Mouse (Mus musculus) embryonic facial prominence, embryonic 14.5 days (tissue): ENCODE results near the gene Ovol1. TPM values are rescaled to one million over a fixed set of nuclear protein-coding genes. Genes with fewer than 3 reads are reported as not detected.

Experiments
- ATAC-seq: fragments of 200-750 bp; cut with Nextera tagmentation; 2 replicates; pipeline ENCODE4 v1.8.0; 2017; ENCODE audit warnings: low read depth, moderate number of reproducible peaks, moderate TSS enrichment
- DNase-seq: peaks from one replicate; pipeline ENCODE4 v3.0.0-alpha.2; 2015; ENCODE audit warnings: low spot score
- H3K27ac ChIP-seq: fragments of 300-500 bp; sonication (generic); replicated peaks from 2 replicates; pipeline ENCODE4 v1.5.1; 2014; ENCODE audit warnings: low read depth, mild to moderate bottlenecking, low read length, moderate library complexity
- H3K27me3 ChIP-seq: fragments of 300-500 bp; sonication (generic); replicated peaks from 2 replicates; pipeline ENCODE4 v1.6.1; 2014; ENCODE audit warnings: low read length; ENCODE audit not compliant: control insufficient read depth, insufficient read depth
- H3K36me3 ChIP-seq: fragments of 300-500 bp; sonication (generic); 2 replicates; pipeline ENCODE4 v1.6.1; 2014; ENCODE audit warnings: low read length, mixed read lengths; ENCODE audit not compliant: control insufficient read depth, insufficient read depth
- H3K4me1 ChIP-seq: fragments of 300-500 bp; sonication (generic); 2 replicates; pipeline ENCODE4 v1.6.1; 2014; ENCODE audit warnings: antibody characterized with exemption, low read length; ENCODE audit not compliant: control insufficient read depth, insufficient read depth
- H3K4me2 ChIP-seq: fragments of 300-500 bp; sonication (generic); 2 replicates; pipeline ENCODE4 v1.6.1; 2014; ENCODE audit warnings: low read depth, mild to moderate bottlenecking, low read length, moderate library complexity, mixed read lengths
- H3K4me3 ChIP-seq: fragments of 300-500 bp; sonication (generic); 2 replicates; pipeline ENCODE4 v1.5.1; 2014; ENCODE audit warnings: low read depth, mild to moderate bottlenecking, low read length
- H3K9ac ChIP-seq: fragments of 300-500 bp; sonication (generic); 2 replicates; pipeline ENCODE4 v1.6.1; 2014; ENCODE audit warnings: low read depth, mild to moderate bottlenecking, low read length, moderate library complexity, mixed read lengths
- H3K9me3 ChIP-seq: fragments of 300-500 bp; sonication (generic); 2 replicates; pipeline ENCODE4 v1.6.1; 2016; ENCODE audit warnings: low read length; ENCODE audit not compliant: control insufficient read depth
- WGBS: fragments of 180-500 bp; shearing (Covaris S2); extraction: QIAGEN DNeasy Blood & Tissue Kit; methylation state at CpG from one replicate; pipeline ENCODE4 v1.1.7; 2014; 5-methylcytosine and 5-hydroxymethylcytosine counted together
- polyA plus RNA-seq: library from polyadenylated mRNA; unstranded; fragments of >200 nt; fragmentation: Nextera tagmentation; extraction: Ambion mirVana; gene quantifications from 2 replicates; pipeline ENCODE4 v1.2.1, GENCODE M21; 2014

The Ovol1 gene
- polyA plus RNA-seq, 1 experiment from 2014 or later: 6.1 TPM

DNA sequence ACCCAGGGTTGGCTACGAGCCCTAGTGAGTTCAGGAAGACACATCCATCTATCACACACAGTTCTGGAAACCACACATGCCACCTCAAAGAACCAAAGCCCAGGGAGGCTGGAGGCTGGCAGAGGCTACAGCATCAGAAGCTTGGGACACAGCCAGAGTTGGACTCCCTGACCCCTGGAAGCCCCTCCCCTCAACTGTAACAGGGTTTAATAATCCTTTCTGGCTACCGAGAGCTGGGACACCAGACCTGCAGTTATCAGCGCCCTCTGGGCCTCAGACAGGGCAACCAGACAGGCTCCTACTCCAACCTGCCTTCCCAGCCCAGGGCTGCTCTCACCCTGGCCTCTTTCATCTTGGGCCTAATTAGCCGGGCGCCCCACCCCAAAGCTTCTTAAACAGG, 5.9 kb upstream of the Ovol1 start:
- Histone ChIP-seq H3K36me3 (0 out of 2 replicates have a peak, but pooled peaks cover 14% of the 10 kb centered on the region), H3K4me1 (peaks cover 10% of the 10 kb centered on the region; the same call in 1 of the 2 replicates), H3K27ac (no peak overlapping the region), H3K27me3 (peaks cover 30% of the 10 kb centered on the region), H3K9ac (no peak overlapping the region), H3K9me3 (no peaks in the 10 kb centered on the region), H3K4me2 (no peak overlapping the region), H3K4me3 (no peak overlapping the region)
- DNase-seq (no peak), ATAC-seq (no peak)
- 77% methylated on average over 4 of the region's 5 CpGs for WGBS

DNA sequence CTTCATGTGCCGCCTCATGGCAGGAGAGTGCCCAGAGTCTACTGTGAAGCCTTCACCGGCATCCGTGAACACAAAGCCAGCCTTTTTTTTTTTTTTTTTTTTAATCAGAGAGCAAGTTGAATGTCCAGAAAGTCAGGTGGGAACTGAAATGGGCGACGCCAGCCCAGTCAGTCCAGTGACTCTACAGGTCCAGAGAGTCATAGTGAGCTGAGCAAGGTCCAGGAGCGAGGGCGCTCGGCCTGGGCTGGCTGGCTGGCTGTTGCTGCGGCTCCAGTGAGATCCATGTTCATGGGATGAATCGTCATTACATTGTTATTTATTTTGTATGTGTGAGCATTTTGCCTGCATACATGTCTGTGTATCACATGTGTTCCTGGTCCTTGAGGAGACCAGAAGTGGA, 2.3 kb upstream of the Ovol1 start:
- H3K27me3 ChIP-seq: peaks cover 66% of the 10 kb centered on the region
- peaks cover 13% of the 10 kb centered on the region; the same call in 1 of the 2 replicates for H3K4me1 ChIP-seq
- WGBS: 85% methylated on average over 10 of the region's 10 CpGs
- no peak overlapping the region for H3K4me3 ChIP-seq
- no peak overlapping the region for H3K4me2 ChIP-seq
- no peaks in the 10 kb centered on the region for H3K9me3 ChIP-seq
- no peak for DNase-seq
- no peak for ATAC-seq
- no peak overlapping the region for H3K27ac ChIP-seq
- no peak overlapping the region for H3K9ac ChIP-seq
- H3K36me3 ChIP-seq: no peaks in the 10 kb centered on the region

DNA sequence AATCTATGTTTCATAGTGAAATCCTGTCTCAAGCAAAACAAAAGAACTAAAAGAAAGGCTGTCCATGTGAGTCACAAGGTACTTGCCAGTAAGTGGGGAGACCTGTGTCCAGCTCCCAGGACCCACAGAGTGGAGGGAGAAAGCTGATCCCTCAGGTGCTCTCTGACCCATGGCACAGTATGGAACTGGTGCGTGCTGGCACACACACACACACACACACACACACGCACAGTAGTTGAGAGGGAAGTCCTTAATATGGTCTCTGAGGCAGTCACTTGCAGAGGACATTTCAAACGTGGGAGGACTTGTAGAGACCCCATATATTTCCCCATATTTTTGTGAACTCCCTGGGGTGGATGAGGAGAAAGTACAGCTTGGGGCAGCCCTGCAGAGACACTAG, 1.4 kb upstream of the Ovol1 start:
- Histone ChIP-seq H3K9ac (no peak overlapping the region), H3K4me1 (peaks cover 9% of the 10 kb centered on the region; the same call in 1 of the 2 replicates), H3K4me3 (no peak overlapping the region), H3K27me3 (peaks cover 75% of the 10 kb centered on the region), H3K36me3 (no peaks in the 10 kb centered on the region), H3K27ac (no peak overlapping the region), H3K9me3 (no peaks in the 10 kb centered on the region), H3K4me2 (no peak overlapping the region)
- ATAC-seq: no peak
- DNase-seq: no peak
- 48% methylated on average over 3 of the region's 3 CpGs for WGBS

DNA sequence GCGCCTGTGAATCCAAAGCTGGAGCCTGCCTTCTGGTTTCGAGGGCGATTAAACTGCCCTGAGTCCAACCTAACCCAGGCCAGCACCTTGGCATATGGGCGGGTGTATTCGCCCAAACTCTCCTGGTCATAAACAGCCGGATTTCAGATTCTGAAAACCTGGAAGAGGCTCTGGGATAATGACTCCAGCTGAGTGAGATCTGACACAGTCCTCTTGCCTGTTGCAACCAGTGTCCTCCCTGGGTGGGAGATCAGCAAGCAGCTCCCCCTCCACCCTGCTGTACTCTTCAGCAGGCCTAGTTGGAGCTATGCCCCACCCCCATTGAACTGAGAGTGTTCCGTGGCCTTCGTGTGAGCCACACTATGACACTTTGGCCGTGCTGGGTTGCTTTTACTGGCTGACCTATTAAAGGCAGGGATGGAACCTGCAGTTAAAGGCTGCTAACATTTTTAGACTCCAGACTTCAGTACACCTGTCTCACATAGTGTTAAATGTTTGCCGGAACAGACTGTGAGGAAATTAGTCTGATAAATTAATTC, 875 bp upstream of the Ovol1 start:
- Histone ChIP-seq H3K9me3 (no peaks in the 10 kb centered on the region), H3K27ac (no peak overlapping the region; the same call in 1 of the 2 replicates), H3K4me3 (peak overlapping the region; percentile 44), H3K27me3 (peaks cover 76% of the 10 kb centered on the region), H3K9ac (peak overlapping the region; percentile 52; the same call in 1 of the 2 replicates), H3K4me1 (peaks cover 9% of the 10 kb centered on the region; the same call in 1 of the 2 replicates), H3K4me2 (peak overlapping the region; percentile 66), H3K36me3 (no peaks in the 10 kb centered on the region)
- DNase-seq (no peak), ATAC-seq (no peak)
- WGBS: 11% methylated on average over 8 of the region's 10 CpGs

DNA sequence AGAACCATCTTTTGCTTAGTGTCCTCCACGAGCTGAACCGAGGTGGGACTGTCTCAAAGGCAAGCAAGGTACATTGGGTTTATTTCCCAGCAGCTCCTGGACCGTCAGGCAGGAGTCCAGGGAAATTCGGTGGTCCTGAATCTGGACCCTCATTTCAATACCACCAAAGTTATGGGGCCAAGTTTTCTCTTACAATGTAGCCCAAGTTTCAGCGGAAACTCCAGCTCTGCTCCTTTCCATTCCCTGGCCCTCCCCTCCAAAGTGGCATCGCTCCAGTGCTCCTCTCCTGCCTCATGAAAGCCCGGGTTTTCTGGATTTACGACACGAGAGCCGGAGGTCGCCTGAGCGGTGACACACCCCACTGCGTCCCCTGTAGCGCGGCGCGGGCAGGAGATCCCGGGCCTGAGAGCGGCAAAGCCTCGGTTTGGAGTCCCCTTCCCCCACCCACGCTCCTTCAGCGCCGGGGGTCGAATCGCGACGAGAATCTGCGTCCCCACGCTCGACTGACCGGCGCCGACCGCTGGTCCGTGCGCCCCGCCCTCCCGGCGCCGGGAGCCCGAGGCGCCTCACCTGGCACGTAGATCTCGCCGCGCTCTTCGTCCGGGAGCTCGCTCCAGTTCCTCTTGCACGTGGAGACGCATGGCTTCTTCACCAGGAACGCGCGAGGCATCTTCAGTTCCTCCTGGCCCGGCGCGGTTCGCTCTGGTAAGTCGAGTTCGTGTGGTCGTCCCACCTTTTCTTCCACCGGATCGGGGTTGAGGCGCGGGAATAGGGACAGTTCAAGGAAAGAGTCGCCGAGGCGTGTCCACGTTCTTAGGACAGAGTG, 602 bp downstream of the Ovol1 start:
- H3K36me3 ChIP-seq: no peaks in the 10 kb centered on the region
- no peaks in the 10 kb centered on the region for H3K9me3 ChIP-seq
- peak overlapping the region; percentile 44 for H3K4me3 ChIP-seq
- H3K9ac ChIP-seq: peak overlapping the region; percentile 52
- H3K4me2 ChIP-seq: peak overlapping the region; percentile 66
- ATAC-seq (no peak), DNase-seq (no peak)
- WGBS: under 1% methylated on average over 49 of the region's 69 CpGs
- no peak overlapping the region for H3K27ac ChIP-seq
- H3K27me3 ChIP-seq: peaks cover 75% of the 10 kb centered on the region
- peaks cover 9% of the 10 kb centered on the region; the same call in 1 of the 2 replicates for H3K4me1 ChIP-seq

DNA sequence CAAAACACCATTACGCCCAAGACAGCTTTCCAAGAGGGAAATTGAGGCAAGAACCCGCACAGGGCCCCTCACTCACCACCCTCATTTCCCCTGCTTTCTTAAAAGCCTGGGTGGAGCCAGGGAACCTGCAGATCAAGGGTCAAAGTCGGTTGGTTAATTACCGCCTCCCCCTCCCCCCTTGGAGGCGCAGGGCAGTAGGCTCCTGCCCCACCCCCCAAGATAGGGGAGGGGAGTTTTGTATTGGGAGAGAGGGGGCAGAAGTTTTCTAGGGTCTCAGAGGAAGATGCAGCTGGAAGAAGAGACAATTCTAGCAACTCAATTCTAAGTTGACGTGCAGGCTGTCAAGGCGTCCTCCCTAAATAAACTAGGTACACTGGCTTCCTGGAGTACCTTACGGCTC, 1.2 kb downstream of the Ovol1 start:
- Histone ChIP-seq H3K36me3 (no peaks in the 10 kb centered on the region), H3K27ac (no peak overlapping the region), H3K4me1 (peaks cover 9% of the 10 kb centered on the region; the same call in 1 of the 2 replicates), H3K27me3 (peaks cover 70% of the 10 kb centered on the region), H3K4me3 (peak overlapping the region; percentile 44), H3K4me2 (peak overlapping the region; percentile 66), H3K9me3 (no peaks in the 10 kb centered on the region), H3K9ac (peak overlapping the region; percentile 52)
- ATAC-seq: no peak
- WGBS: 17% methylated on average over 6 of the region's 8 CpGs
- DNase-seq: no peak

DNA sequence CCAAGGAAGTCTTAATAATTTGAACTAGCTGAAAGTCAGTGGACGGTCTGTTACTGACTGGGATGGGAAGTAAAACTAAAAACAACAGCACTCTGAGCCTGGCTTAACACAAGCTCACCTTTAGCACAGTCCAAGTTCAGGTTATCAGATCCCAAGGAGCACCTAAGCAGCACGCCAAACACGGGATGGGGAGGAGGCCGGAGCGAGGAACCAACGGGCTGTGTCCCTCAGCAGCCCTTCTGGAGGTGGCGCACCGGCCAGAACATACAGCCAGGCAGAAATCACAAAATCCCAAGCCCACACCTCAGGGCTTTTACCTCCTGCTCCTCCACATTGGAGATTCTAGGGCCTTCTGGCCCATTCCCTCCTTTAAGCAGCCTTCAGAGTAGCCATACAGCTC, 1.7 kb downstream of the Ovol1 start:
- H3K36me3 ChIP-seq: no peaks in the 10 kb centered on the region
- no peaks in the 10 kb centered on the region for H3K9me3 ChIP-seq
- no peak overlapping the region for H3K27ac ChIP-seq
- ATAC-seq (no peak), DNase-seq (no peak)
- H3K27me3 ChIP-seq: peaks cover 68% of the 10 kb centered on the region
- peak overlapping the region; percentile 44; the same call in 1 of the 2 replicates for H3K4me3 ChIP-seq
- H3K4me2 ChIP-seq: peak overlapping the region; percentile 66
- no peak overlapping the region for H3K9ac ChIP-seq
- 69% methylated on average over 8 of the region's 8 CpGs for WGBS
- peaks cover 9% of the 10 kb centered on the region; the same call in 1 of the 2 replicates for H3K4me1 ChIP-seq

DNA sequence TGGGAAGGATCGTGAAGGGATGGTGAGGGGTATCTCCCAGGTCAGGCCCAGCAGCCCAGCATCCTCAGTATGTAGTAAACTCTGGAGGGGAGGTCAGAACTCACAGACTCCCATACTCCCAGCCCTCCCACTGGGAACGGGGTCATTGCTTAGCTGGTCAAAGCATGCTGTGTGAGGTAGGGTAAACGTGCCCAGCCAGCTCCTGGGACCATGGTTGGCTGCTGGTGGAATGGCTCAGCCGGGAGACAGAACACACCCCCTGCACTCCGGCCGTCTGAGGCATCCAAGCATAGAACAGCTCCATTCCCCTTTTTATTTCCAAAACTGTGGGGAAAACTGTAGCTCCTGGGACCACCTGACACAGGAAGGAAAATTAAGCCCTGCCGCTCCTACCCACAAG, 2.3 kb downstream of the Ovol1 start:
- Histone ChIP-seq H3K4me3 (no peak overlapping the region; the same call in 1 of the 2 replicates), H3K27me3 (peaks cover 68% of the 10 kb centered on the region), H3K27ac (no peak overlapping the region), H3K4me2 (0 out of 2 replicates have a peak overlapping the region, but pooled peaks have one; percentile 66), H3K4me1 (peaks cover 9% of the 10 kb centered on the region; the same call in 1 of the 2 replicates), H3K9me3 (no peaks in the 10 kb centered on the region), H3K36me3 (no peaks in the 10 kb centered on the region), H3K9ac (no peak overlapping the region)
- 49% methylated on average over 7 of the region's 7 CpGs for WGBS
- DNase-seq: no peak
- ATAC-seq: no peak
